Mouse (Mus musculus): Measurements from ENCODE around the gene Slc6a20b. TPM values are rescaled to one million over a fixed set of nuclear protein-coding genes. Genes with fewer than 3 reads are reported as not detected.
"Not testable (repeated sequence)": the region's sequence is repeated elsewhere in the genome, so short reads cannot be mapped to it uniquely, and the experiment has no call there.

Gene Slc6a20b
- 1 to 10 TPM in 1 of 2 experiments, under 1 TPM in 1; 0.14 to 3.0 TPM for total RNA-seq (2021)
- long read RNA-seq, experiment 1, result 0 reads
- long read RNA-seq, experiment 2, full-length matches to known transcripts, result 5 of 10 reads
- long read RNA-seq, experiment 2, partial matches to known transcripts, result 0 of 10 reads
- long read RNA-seq, experiment 2, other reads (novel, unspliced or antisense), result 5 of 10 reads

GRCm38 (mm10) chr9:123632281-123632680 is at the start of gene Slc6a20b:
Gene Slc6a20b (minus strand): TSS chr9:123632565.
- DNase-seq (ENCODE audit: low spot score in 2 of 2), result no peak

GRCm38 (mm10) chr9:123679198-123679597 is 46.8 kb upstream of the Slc6a20b start:
- no peak for DNase-seq (ENCODE audit: low spot score in 2 of 2)

GRCm38 (mm10) chr9:123678327-123679105 is 46.2 kb upstream of the Slc6a20b start, which contains the start of the genes Ccr9 and Slc6a20a:
Gene Ccr9 (plus strand): TSS chr9:123678439.
Gene Slc6a20a (minus strand): TSS chr9:123678885.
- DNase-seq (ENCODE audit: low spot score in 2 of 2), result peak in 1 of 2 experiments; percentile 14

DNA sequence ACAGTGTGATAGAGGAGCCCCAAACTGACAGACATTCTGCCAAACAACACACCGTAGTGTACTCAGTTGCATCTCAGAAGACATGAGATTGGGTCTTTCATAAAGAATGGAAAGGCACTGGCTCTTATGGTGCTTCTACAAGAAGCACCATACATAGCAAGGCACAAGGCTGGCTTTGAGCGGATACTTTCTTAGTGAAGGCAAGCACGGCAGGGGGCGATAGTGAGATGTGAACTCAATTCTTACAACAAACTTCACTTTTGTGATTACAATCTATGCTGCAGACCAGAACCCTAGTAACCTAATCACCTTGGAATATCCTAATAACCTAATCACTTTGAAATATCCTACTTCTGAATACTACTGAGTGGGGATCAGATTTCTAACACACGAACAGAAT is 33.3 kb upstream of the Slc6a20b start:
- DNase-seq (ENCODE audit: low spot score in 2 of 2), result no peak

GRCm38 (mm10) chr9:123659986-123660676 is 27.8 kb upstream of the Slc6a20b start:
- not testable (repeated sequence) for DNase-seq (ENCODE audit: low spot score in 2 of 2)

- no peak for DNase-seq (ENCODE audit: low spot score in 2 of 2)
Measured at GRCm38 (mm10) chr9:123658981-123659380, 26.6 kb upstream of the Slc6a20b start.

DNA sequence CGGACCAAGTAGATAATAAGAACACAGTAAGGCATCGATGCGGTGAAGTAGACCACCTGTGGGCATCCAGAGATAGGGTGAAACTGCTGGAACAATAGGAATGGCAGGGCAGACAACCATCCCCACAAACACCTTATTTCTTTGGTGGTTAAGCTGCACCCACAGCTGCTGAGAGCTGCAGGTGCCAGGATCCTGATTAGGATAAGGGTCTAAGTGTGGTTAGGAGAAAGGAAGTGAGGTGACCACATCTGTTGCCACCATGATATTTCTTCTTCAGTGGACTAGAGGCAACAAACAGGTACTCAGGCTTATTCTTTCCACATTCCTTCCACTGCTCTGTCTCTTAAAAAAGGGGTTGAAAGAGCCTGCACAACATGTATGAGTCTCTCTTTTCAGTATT is 25.1 kb upstream of the Slc6a20b start:
- no peak for DNase-seq (ENCODE audit: low spot score in 2 of 2)

GRCm38 (mm10) chr9:123651369-123651768 is 19.0 kb upstream of the Slc6a20b start:
- DNase-seq (ENCODE audit: low spot score in 2 of 2), result no peak

- no peak for DNase-seq (ENCODE audit: low spot score in 2 of 2)
Measured at GRCm38 (mm10) chr9:123649785-123650511, 17.6 kb upstream of the Slc6a20b start.

- DNase-seq (ENCODE audit: low spot score in 2 of 2), result no peak
Measured at GRCm38 (mm10) chr9:123640106-123640505, 7.7 kb upstream of the Slc6a20b start.

- no peak for DNase-seq (ENCODE audit: low spot score in 2 of 2)
Measured at GRCm38 (mm10) chr9:123638668-123639089, 6.3 kb upstream of the Slc6a20b start.

- no peak for DNase-seq (ENCODE audit: low spot score in 2 of 2)
Measured at GRCm38 (mm10) chr9:123638231-123638630, 5.9 kb upstream of the Slc6a20b start.

- no peak for DNase-seq (ENCODE audit: low spot score in 2 of 2)
Measured at GRCm38 (mm10) chr9:123636771-123637170, 4.4 kb upstream of the Slc6a20b start.

DNA sequence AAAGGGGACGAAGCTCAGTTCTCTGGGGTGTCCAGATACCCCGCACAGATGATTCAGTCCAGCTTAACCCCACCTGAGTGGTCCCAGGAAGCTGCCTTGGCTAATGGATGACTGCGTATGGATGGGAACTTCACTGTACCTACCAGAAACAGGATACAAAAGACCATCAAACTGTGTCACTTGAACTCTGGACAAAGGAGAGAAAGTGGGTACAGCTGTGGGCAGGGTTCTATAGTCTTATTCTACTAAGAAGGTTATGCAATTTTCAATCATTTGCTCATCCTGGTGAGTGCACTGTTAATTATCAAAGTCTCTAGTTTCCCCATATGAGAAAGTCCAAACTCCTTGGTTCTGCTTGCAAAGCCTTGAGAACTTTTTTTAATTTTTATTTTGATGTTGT is 628 bp upstream of the Slc6a20b start:
- DNase-seq (ENCODE audit: low spot score in 2 of 2), result no peak

- no peak for DNase-seq (ENCODE audit: low spot score in 2 of 2)
Measured at GRCm38 (mm10) chr9:123631666-123632065, 699 bp downstream of the Slc6a20b start.

DNA sequence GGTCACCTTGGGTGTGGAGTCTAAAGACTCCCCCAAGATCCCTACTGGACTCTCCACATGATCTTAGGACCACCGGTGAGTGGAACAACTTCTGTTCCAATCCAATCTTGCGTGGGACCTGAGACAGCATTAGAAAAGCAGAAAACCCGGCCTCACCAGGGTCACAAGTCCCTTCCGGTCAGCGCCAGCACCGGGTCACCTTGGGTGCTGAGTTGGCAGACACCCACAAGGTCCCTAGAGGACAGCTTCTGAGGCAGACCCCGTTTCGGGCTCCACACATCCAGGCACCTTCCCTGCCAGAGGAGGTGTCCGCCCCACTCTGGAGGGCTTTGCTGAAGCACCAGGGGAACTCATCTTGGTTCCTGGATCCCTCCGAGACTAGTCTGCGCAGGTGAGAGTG is 6.5 kb downstream of the Slc6a20b start:
- no peak for DNase-seq (ENCODE audit: low spot score in 2 of 2)

DNA sequence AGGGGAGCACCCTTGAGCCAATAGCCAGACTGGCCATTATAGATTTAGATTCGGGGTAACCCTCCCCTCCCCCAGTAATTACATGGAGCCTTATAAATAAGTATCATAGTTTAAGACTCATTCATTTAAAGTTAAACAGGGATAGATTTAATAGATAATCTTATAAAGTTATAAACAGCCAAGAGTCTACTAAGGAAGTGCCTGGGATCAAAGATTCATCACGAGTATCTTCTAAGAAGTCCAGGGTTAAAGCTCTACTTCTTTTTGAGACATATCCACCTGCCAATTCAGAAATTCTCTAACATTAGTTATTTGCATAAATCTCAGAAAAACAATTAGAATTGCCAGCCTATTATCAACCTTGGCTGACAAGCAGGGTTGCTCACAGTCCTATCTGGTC is 7.6 kb downstream of the Slc6a20b start:
- DNase-seq (ENCODE audit: low spot score in 2 of 2), result no peak

GRCm38 (mm10) chr9:123620311-123621098 is 11.9 kb downstream of the Slc6a20b start:
- no peak for DNase-seq (ENCODE audit: low spot score in 2 of 2)

DNA sequence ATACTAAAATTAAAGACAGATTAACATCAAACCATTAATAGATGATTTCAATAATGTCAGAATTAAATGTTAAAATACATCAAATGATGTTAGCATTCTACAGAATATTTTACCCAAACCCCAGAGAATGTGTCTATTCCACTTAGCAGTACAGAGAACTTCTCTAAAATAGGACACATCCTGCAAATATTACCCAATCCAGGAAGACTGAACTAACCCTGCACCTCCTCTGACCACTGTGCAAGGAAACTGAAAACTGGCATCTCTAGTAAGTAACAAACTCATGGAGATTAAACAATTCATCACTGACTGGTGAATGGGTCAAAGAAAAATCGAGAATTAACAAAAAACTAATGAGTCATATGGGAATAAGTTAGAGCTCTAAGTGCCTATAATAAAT is 30.8 kb downstream of the Slc6a20b start:
- DNase-seq (ENCODE audit: low spot score in 2 of 2), result no peak

DNA sequence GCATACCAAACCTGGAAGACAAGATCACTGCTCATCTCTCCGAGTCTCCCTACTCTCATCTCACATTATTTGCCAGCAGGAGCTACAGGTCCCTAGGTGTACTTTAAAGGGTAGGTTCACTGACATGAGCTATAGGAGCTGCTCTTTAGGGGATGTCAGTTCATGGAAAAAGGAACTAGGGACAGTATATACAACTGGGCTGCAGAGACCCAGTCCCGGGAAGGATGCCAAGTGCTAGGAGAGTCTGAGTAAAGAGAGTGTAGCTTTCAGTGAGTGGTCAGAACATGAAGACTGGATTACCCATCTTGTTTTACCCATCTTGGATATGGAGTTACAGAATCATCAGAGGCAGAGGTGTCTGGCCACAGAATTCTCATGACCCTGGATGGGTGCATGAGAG is 35.0 kb downstream of the Slc6a20b start:
- no peak for DNase-seq (ENCODE audit: low spot score in 2 of 2)

GRCm38 (mm10) chr9:123596910-123597309 is 35.5 kb downstream of the Slc6a20b start:
- DNase-seq (ENCODE audit: low spot score in 2 of 2), result no peak
